Mouse (Mus musculus) ES-Bruce4 (cell line): ENCODE data around the gene Tpst1.

Experiments
- CTCF ChIP-seq: IDR thresholded peaks from one replicate; pipeline ENCODE4 v1.8.1; 2011; ENCODE audit warnings: low read depth, low read length
- EP300 ChIP-seq: IDR thresholded peaks from 2 replicates; pipeline ENCODE4 v1.6.1; 2011; ENCODE audit warnings: low read depth, low read length; ENCODE audit not compliant: insufficient read depth
- POLR2A ChIP-seq: IDR thresholded peaks from one replicate; pipeline ENCODE4 v1.8.1; 2011; ENCODE audit warnings: low read length; ENCODE audit not compliant: insufficient read depth

GRCm38 (mm10) chr5:130041262-130041661 is 31.9 kb upstream of the Tpst1 start:
- TF ChIP-seq CTCF (no peak), POLR2A (no peak), EP300 (no peak)
